Mouse (Mus musculus): ENCODE results near the gene Trim15.

Trim15 gene

DNA sequence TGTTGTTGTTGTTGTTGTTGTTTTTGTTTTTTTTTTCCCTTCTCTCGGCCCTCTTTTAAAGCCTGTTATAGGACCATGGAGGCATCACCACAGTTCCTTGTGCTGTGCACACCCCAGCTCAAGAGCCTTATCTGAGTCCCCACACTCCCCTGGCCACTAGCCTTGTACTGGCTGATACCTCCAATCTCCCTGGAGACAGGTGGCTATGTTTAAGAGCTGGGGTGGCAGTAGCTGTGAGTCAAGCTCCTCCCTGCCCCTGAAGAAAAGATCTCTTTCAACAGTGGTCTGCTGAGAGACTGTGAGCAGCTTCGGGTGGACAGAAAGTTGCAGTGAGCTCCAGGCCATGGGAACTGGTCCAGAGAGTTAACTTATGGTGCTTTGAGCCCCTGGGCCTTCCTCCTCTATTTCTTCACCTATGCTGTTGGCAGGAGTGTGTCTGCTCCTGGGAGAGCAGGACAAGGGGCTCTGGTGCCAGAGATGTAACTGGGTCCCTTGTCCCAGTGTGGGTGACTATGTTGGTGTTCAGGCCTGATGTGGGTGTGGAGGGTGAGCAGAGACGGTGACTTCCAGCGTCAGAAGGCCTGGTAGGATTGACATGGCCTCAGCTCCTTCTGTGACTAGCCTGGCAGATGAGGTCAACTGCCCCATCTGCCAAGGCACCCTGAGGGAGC is 2.4 kb upstream of the Trim15 start, which contains the start of gene Trim10:
Gene Trim10, plus strand, starts transcription at position 291 of the 671 bp plus-strand sequence.
- no peak for DNase-seq

DNA sequence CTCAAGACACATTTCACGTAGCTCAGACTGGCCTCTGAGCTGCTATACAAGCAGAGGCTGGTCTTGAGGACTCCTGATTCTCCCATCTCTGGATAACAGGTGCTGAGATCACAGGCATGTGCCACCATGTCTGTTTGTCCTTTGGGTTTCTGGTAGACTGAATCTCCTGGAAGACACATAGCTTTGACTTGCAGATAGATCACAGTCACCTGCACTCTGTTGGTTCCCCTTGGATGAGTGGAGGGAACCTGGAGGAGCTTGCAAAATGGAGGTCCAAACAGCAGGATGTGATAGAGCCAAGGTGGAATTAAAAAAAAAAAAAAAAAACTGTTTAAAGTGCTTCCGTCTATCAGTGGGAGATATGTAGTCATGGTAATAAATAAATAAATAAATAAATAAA is 1.8 kb upstream of the Trim15 start:
- no peak for DNase-seq

DNA sequence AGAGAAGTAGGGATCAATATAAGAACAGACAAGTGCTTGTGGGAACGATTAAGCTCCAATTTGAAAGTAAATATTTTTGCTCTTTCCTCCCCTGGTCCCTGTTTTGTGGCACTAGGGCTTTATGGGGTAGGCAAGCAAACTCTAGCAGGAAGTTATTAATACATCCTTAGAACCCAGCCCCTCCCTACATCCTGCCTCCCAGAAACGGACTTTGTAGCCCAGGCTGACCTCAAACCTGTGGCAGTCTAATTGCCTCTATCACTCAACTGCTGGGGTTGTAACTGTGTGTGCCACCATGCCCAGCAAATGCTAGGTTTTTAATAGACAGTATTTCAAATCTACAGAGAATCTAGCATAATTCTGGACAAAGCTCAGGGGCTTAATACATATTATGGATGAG is 5.3 kb downstream of the Trim15 start:
- DNase-seq = no peak

DNA sequence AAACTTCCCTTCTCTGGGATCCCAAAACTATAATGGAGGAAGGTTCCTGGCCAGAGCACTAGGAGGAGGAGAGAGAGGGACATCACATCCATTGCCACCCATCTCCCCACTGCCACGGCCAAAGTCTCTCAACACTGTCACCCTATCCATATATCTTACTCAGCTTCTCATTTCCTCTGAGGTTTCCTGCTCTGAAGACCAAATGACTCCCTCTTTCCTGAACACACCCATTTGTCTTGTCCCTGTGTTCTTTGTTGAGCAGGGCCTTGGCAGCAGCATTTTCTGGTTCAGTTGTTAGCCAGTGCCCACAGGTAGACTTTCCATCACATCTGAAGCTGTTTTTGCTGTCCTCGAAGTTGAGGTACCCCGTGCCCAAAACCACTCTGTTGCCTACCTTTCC is 8.8 kb downstream of the Trim15 start:
- no peak for DNase-seq

DNA sequence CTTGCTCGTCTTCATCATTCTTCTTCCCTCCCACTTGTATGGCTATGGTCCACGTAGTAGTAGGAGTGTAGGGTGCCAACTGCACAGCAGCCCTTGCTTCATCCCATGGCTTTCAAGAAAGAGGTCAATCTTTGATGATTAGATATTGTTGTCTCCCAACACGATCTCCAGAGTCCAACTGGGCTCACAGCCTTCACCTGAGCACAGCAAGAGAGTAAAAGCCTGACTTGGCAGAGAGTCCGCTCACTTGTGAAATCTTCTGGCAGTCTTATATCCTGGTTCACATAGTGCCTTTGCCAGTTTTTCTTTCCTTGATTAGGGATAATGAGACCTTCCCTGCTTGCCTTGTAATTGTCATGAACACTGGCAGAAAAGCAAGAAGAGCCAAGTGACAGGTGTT is 10.8 kb downstream of the Trim15 start:
- no peak for DNase-seq

DNA sequence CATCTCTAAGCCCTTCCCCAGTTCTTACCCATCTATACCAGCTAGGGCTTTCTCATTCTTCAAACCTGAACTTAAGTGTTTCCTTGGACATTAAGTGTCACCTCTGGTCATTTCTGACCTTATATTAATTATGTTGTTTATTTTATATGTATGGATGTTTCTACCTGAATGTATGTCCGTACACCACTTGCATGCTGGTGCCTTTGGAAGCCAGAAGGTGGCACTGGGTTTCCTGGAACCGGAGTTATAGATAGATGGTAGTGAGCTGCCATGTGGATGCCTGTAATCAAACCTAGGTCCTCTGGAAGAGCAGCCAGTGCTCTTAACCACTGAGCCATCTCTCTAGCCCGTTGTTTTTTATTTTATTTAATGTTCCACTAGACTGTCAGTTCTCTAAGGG is 11.5 kb downstream of the Trim15 start:
- no peak for DNase-seq

DNA sequence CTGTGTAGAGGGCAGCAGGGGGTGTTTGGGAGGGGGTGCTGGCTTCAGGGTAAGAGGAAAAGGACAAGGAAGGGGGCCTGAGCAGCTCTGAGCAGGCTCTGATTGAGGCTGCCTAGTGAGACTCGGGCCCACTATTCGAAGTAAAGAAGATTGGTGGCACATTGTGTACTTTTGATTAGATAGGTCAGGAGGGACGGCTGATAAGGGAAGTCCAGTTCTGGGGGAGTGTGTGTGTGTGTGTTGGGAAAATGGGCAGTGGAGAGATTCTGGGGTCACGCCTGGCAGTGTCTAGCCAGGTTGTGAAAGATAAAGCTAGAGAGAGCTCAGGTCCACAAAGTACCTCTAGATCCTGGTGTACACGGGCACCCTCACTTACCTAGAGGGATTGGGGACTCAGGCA is 15.4 kb downstream of the Trim15 start:
- DNase-seq = no peak

DNA sequence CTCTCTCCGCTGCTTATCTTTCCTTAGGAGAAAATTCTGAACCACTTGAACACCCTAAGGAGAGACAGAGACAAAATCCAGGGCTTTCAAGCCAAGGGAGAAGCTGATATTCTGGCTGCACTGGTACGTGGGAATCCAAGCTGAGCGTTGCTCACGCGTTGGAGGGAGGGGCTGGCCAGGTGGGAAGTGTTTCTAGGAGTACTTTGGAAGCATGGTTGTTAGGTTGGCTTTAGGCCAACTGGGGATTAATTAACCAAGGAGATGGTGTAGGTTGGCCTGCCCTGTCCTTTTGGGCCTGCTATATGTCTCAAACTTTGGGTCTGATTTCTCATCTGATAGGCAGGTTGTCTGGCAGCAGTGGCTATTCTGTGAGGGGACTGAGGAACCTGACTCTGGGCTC is 15.8 kb downstream of the Trim15 start:
- peak; percentile 25 for DNase-seq

DNA sequence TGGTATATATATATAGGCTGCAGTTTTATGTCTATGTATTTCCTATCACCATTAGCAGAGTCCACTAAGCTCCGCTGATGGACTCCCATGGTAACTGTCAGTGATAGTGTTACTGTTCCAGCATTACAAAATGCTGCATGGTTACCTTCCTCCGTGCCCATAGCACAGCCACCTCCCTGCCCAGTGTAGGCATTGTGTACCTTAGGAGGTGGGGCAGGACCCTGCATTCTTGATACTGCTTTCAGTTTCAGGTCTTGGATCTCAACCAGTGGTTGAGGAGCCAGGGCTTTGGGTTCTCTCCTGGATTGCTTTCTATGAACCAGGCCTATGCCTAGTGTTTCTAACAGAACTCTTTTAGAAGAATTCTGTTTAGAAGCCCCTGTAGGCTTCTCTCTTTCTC is 17.0 kb downstream of the Trim15 start:
- DNase-seq = no peak

DNA sequence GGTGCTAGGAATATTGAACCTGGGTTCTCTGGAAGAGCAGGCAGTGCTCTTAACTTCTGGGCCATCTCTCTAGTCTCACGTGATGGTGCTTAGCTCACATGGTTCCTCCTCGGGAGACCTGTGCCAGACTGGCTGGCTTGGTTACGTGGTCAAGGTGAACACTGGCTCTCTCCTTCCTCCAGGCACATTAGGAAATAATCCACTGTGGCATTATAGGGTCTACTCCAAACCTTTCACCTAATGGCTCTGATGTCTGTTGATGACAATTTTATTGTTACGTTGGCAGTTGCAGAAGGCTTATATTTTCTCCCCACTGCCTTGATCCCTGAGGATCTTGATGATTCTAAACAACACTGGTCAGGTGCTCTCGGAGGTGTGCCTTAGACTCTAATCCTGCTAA is 18.1 kb downstream of the Trim15 start:
- DNase-seq = no peak

DNA sequence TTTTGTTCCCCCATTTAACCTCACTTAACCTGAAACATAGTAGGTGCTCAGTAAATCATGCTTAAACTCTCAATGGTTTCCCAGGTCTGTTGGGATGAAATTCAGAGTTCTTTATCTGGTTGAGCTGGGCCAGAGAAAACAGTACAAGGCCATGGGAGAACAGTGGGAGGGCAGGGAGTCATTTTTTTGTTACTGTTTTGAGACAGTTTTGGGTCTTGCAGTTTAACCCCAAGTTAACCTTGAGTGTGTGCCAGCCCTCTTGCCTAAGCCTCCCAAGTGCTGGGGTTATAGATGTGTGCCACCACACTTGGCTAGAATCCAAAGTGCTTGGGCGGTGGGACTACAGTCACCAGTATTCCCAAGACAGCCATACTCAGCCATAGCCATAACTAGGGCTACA is 22.3 kb downstream of the Trim15 start:
- DNase-seq = no peak

DNA sequence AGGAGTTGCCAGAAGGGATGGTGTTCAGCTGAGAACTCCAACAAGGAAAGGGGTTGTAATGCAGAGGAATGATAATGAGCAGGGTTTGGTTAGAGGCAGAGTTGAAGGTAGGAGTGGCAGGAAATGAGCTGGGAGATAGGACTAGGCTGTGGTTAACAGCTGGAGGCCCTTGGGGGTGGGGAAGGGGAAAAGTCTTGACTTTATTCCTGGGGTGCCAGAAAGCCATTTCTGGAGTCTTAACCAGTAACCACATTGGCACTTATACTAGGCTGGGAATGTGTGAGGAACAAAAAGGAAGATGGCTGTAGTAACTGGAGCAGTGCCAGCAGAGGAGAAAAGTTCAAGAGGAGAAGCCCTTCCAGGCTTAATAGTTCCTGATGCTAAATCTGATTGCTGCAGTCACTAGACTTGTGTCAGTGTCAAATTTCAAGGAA is 22.7 kb downstream of the Trim15 start:
- no peak for DNase-seq

DNA sequence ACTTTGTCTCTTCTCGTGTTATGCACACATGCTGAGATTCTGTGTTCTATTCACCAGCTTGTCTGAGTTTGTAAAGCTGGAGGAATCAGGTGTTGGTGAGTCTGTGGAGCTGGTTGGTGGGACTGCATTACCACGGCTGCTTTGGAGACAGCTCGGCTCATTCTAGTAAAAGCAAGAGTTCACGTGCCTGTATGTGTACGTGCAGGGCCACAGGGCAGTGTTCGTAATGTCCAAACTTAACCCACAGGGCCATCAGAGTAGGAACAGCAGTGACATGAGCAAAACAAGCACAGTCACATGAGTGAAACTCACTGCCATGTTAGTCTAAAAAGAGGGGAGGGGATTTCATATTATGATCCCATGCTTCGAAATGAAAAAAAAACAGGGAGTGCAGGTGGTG is 23.3 kb downstream of the Trim15 start:
- DNase-seq = no peak

DNA sequence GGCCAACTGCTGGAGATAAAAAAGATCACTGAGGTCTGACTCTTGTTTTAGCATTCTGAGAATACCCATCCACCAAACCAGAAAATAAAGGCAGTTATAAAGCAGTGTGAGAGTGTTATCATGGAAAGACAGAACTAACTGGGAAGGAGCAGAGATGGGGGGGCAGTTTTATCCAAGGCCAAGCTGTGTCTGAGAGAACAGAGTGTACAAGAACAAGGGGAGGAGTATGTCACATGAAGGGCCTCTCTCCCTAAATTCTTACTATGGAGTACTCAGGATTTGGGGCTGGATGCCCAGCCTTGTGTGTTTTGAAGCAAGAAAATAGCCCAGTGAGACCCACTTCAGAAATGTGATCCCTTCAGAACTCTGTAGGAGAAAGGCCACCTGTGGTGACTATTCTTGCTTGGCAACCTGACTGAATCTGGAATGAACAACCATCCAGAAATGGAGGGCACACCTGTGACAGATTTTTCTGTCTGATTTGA is 26.0 kb downstream of the Trim15 start:
- DNase-seq = no peak

DNA sequence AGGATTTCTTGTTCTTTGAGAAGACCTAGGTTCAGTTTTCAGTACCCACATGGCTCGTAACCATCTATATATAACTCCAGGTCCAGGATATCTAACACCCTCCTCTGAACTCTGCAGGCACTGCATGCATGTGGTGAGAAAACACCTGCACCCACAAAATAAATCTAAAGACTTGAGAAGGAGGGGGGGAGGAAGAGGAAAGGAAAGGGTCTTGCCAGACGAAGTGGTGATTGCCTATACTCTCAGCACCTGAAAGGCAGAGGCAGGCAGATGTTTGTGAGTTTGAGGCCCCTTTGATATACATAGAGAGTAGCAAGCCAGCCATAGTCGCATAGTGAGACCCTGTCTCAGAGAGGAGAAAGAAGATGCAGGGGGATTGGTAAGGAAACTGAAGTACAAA is 27.1 kb downstream of the Trim15 start:
- no peak for DNase-seq

DNA sequence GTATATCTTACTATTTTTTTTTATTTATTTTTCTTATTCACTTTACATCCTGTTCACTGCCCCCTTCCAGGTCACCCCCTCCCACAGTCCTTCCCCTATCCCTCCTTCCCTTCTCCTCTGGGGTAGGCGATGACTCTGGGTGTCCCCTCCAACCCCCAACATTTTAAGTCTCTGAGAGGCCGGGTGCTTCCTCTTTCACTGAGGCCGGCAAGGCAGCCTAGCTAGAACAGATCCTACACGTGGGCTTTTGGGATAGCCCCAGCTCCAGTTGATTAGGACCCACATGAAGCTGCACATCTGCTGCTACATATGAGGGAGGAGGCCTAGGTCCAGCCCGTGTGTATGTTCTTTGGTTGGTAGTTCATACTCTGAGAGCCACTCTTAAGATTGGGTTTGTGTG is 28.0 kb downstream of the Trim15 start:
- no peak for DNase-seq

DNA sequence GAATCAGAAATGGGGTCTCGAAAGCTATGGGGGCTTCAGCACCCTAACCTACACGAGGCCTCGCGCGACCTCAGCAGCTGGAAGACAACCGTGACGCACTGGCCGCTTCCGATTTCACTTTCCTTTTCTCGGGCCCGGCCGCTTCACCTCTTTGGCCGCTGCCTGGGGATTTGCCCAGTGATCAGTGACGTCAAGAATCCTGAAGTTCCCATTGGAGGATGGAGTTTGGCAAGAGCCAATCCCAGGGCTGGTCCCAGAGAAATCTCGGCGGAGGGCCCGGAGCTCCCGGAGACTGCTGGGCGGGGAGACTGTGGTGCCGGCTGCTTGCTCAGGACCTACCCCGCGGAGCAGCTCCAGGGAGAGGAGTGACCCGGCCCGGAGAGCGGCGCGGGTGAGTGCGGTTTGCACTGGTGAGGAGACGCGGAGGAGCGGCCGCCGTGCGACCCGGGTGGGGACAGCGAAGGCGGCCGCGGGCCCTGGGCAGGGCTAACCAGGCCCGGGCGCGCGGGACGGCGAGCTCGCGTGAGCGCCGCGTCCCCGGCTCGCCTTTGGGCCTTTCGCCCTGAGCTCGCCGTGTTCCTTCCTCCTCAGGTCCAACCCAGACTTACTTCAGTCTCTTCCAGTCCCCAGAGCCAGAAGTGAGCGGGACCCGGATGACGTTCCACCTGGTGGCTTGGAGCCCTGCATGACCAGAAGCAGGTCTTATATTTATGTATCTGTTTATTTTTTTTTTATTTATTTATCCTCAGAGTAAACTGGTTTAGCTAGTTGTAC is 29.9 kb downstream of the Trim15 start, which contains the start of gene Trim26:
Gene Trim26, plus strand, starts transcription at position 261 of the 774 bp plus-strand sequence.
- peak; percentile 99 for DNase-seq

DNA sequence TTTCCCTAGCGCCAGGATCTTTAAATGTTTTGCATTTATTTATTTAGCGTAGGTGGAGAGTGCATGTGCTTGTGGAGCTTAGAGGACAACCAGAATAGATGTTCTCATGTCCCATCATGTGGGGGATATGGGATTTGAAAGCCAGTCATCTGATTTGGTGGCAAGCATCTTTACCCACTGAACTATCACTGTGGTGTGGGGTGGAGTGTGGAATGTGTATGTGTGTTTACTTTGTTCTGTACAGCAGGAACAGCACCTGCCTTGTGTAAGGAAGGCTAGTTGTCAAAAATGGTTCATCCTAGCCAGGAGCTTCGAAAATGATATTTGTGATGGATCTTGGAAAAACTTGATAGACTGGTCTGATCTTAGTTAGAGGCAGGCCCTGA is 30.6 kb downstream of the Trim15 start:
- DNase-seq = no peak

DNA sequence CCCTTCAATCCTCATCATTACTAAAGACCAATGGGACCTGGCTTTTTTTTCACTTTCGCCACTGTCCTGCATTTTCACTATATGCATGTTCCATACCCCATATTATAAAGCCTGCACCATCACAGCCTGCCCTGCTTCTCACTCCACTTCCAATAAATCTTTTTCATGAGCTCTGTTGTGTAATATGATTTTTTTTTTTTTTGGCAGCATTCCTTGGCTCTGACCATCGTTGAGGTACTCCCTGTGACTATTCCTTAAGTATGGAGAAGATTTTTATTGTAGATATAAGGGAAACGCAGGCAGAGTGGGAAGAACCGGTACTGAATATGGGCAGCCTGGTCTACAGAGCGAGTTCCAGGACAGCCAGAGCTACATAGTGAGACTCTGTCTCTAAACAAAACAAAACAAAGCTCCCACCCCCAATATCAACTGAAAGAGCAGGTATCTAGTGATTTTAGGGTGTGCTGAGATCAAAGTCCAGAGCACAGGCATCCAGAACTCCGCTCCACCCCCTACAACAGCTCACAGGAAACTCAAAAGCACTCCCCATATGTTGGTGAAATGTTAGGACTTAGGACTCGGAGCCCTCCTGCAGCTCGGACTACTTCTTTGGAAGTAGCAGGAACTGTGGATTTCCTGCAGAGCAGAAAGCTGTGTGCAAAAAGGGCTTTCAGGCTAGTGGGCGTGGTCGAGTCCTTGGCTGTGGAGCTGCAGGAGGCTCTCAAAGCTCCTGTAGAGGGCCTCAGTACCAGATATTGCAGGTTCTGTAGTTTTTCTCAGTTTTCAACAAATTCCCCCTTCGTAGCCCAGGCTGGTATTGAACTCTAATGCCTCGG is 31.2 kb downstream of the Trim15 start:
- peak; percentile 78 for DNase-seq

DNA sequence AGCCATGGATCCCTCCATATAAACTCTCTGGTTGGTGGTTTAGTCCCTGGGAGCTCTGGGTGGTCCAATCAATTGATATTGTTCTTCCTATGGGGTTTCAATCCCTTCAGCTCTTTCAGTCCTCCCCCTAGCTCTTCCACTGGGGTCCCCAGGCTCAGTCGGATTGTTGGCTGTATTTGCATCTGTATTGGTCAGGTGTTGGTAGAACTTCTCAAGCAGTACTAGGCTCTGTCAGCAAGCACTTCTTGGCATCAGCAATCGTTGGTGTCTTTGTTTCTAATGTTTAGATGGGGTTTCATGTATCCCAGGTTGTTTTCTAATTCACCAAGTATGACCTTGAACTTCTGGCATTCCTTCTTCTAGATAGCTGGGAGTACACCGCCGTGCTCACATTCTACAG is 34.3 kb downstream of the Trim15 start:
- no peak for DNase-seq

DNA sequence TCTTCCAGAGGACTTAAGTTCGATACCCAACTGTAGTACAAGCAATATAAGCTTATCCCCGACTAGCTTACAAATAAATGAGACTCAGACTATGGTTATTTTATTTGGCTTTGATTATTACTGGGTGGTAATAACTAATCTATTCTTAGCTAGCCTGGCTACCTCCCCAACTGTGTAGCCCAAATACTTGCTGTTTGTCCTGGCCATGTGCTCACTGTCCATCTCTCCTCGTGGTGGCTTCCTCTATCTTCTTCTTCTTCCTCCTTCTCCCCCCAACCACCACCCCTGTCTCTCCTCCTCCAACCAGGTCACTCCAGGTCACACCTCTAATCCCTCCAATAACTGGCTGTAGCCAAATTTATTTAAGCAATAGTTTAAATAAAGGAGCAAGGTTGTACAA is 36.5 kb downstream of the Trim15 start:
- DNase-seq = no peak

DNA sequence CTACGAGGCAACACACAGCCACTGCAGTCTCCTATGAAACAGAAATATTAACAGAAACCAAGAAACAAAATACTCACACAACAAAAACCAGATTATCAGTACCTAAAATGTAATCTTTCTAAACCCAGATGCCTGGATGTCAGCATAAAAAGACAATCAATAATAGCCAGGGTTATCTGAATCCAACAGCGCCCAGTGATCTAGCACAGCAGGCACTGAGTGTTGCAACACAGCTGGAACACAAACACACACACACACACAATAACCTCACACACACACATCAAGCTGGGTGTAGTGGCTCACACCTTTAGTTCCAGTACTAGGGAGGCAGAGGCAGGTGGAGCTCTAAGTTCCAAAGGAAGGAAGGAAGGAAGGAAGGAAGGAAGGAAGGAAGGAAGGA is 38.5 kb downstream of the Trim15 start:
- DNase-seq = no peak

DNA sequence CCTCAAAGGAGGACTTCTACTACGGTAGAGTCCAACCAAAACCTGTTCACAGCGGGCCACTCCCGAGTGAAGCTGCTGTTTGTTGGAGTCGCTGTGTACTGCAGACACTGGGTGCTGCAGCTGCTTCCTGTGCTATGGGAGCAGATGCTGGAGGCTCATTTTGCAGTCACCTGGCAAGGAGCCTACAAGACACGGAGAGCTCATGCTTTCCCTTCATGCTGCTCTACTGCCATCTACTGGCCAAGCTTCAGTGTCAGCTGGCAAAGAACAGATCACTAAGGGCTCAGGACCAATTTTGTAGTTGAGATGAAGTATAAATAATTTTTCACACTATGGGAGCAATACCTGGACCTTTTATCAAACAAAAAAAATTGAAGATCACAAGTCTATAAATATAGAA is 41.0 kb downstream of the Trim15 start:
- DNase-seq = peak; percentile 92

DNA sequence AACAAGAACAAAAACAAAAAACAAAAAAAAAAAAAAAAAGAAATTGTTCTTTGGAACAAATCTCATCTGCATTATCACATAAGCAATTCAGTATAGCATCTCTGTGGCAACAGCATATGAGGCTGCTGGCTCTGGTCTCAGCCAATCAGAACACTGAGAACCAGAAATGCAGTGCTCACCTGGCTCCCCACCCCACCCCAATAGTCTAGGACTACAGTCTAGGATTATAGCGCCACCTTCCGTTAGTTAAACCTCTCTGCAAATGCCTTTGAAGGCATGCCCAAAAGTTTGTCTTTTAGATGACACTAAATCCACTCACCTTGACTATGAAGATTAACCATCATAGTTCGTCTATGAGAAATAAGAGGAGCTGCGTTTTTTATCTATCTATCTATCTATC is 41.5 kb downstream of the Trim15 start:
- DNase-seq = no peak
